Mouse (Mus musculus): ENCODE data around the gene 6430548M08Rik.

DNA sequence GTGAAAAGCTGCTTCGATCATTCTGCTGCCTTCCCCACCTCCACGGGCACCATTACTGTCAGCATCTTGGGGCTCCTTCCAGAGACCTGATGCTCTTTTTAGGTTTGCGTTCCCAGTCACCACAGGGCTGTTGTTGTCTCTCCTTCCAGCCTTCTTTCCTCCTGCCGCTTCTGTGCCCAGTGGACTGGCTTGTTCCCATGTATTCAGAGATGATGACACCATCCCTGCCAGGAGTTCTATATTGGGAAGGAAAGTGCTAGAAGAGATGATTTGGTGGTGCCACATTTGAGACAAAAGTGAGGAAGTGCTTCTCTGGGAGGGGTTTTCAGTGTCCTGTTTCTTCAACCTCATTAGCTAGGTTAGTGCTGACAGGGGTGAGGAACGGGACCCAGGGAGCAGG is 4.9 kb downstream of the 6430548M08Rik start:
- TF ChIP-seq CTCF (IDR thresholded peaks at IDR 0.05; ENCODE audit: borderline replicate concordance, insufficient read depth, low read length) (no peak), POLR2A (IDR thresholded peaks at IDR 0.05; ENCODE audit: low read depth, low read length) (no peak)

Measured in embryonic fibroblast, embryonic 13.5 days (primary cell).